Mouse (Mus musculus): ENCODE measurements at regions not wholly inside any gene's neighbourhood (a gene's known extent, or its start where the extent isn't known, plus 50 kb on each side); places are given as distances from the start of the nearest gene placed in this dataset.

- Histone ChIP-seq H3K4me1 (ENCODE audit: control insufficient read depth, insufficient read depth, low read length) (peaks cover 13% of the 10 kb centered on the region), H3K27ac (ENCODE audit: insufficient read depth, low read depth, low read length) (no peak overlapping the region), H3K4me3 (ENCODE audit: insufficient read depth, low read length) (no peak overlapping the region)
- no peak for TF ChIP-seq POLR2A (IDR thresholded peaks at IDR 0.05; ENCODE audit: borderline replicate concordance, low read depth, low read length)
- TF ChIP-seq CTCF (IDR thresholded peaks at IDR 0.05; ENCODE audit: low read depth, low read length): peak; percentile 91
These were observed 51.2 kb upstream of the Tmem72 start for GRCm38 (mm10) chr6:116767738-116768522.

- TF ChIP-seq POLR2A (IDR thresholded peaks at IDR 0.05; ENCODE audit: borderline replicate concordance, low read depth, low read length) (no peak), CTCF (IDR thresholded peaks at IDR 0.05; ENCODE audit: low read depth, low read length) (peak; percentile 51; the same call in 1 of the 2 replicates)
- H3K4me1 ChIP-seq (ENCODE audit: control insufficient read depth, insufficient read depth, low read length): no peaks in the 10 kb centered on the region
- no peak overlapping the region for H3K4me3 ChIP-seq (ENCODE audit: insufficient read depth, low read length)
- H3K27ac ChIP-seq (ENCODE audit: insufficient read depth, low read depth, low read length): no peak overlapping the region
These were observed 58.4 kb upstream of the Tmem72 start for GRCm38 (mm10) chr6:116774954-116775675.

GRCm38 (mm10) chr6:116786553-116787335 is 70.0 kb upstream of the Tmem72 start:
- TF ChIP-seq CTCF (IDR thresholded peaks at IDR 0.05; ENCODE audit: low read depth, low read length): no peak
- no peak for TF ChIP-seq POLR2A (IDR thresholded peaks at IDR 0.05; ENCODE audit: borderline replicate concordance, low read depth, low read length)
- Histone ChIP-seq H3K27ac (ENCODE audit: insufficient read depth, low read depth, low read length) (no peak overlapping the region), H3K4me1 (ENCODE audit: control insufficient read depth, insufficient read depth, low read length) (no peaks in the 10 kb centered on the region), H3K4me3 (ENCODE audit: insufficient read depth, low read length) (no peak overlapping the region)

GRCm38 (mm10) chr6:116793321-116793960 is 76.7 kb upstream of the Tmem72 start:
- no peak for TF ChIP-seq CTCF (IDR thresholded peaks at IDR 0.05; ENCODE audit: low read depth, low read length)
- Histone ChIP-seq H3K4me1 (ENCODE audit: control insufficient read depth, insufficient read depth, low read length) (no peaks in the 10 kb centered on the region), H3K4me3 (ENCODE audit: insufficient read depth, low read length) (no peak overlapping the region), H3K27ac (ENCODE audit: insufficient read depth, low read depth, low read length) (no peak overlapping the region)

DNA sequence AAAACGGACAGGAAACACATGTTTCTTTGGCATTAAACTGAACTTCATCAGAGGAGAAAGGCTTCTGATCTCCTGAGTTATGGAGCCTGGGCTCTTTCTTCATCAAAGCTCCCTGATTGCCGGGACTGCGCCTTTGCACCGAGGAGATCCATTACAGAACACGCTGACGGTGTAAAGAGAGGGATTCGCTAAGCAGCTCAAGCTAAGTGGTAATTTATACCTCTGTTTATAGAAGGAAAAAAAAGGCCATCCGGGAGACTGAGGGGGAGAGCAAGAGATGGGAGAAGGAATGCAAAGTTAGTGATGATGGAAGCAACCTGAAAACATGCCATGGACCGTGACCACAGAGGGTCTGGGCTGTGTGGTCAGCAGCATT is 77.2 kb upstream of the Tmem72 start:
- Histone ChIP-seq H3K4me1 (ENCODE audit: control insufficient read depth, insufficient read depth, low read length) (no peaks in the 10 kb centered on the region), H3K27ac (ENCODE audit: insufficient read depth, low read depth, low read length) (no peak overlapping the region), H3K4me3 (ENCODE audit: insufficient read depth, low read length) (no peak overlapping the region)
- TF ChIP-seq POLR2A (IDR thresholded peaks at IDR 0.05; ENCODE audit: borderline replicate concordance, low read depth, low read length) (no peak), CTCF (IDR thresholded peaks at IDR 0.05; ENCODE audit: low read depth, low read length) (no peak)

GRCm38 (mm10) chr6:116821215-116821912 is 104.7 kb upstream of the Tmem72 start:
- no peak overlapping the region for H3K4me3 ChIP-seq (ENCODE audit: insufficient read depth, low read length)
- no peak for TF ChIP-seq POLR2A (IDR thresholded peaks at IDR 0.05; ENCODE audit: borderline replicate concordance, low read depth, low read length)
- no peak for TF ChIP-seq CTCF (IDR thresholded peaks at IDR 0.05; ENCODE audit: low read depth, low read length)
- H3K4me1 ChIP-seq (ENCODE audit: control insufficient read depth, insufficient read depth, low read length): no peaks in the 10 kb centered on the region
- no peak overlapping the region for H3K27ac ChIP-seq (ENCODE audit: insufficient read depth, low read depth, low read length)

GRCm38 (mm10) chr6:116822605-116823004 is 105.9 kb upstream of the Tmem72 start:
- no peak for TF ChIP-seq CTCF (IDR thresholded peaks at IDR 0.05; ENCODE audit: low read depth, low read length)
- TF ChIP-seq POLR2A (IDR thresholded peaks at IDR 0.05; ENCODE audit: borderline replicate concordance, low read depth, low read length): no peak
- Histone ChIP-seq H3K27ac (ENCODE audit: insufficient read depth, low read depth, low read length) (no peak overlapping the region), H3K4me3 (ENCODE audit: insufficient read depth, low read length) (no peak overlapping the region), H3K4me1 (ENCODE audit: control insufficient read depth, insufficient read depth, low read length) (no peaks in the 10 kb centered on the region)

GRCm38 (mm10) chr6:116825628-116826027 is 108.9 kb upstream of the Tmem72 start:
- TF ChIP-seq CTCF (IDR thresholded peaks at IDR 0.05; ENCODE audit: low read depth, low read length) (no peak), POLR2A (IDR thresholded peaks at IDR 0.05; ENCODE audit: borderline replicate concordance, low read depth, low read length) (no peak)
- Histone ChIP-seq H3K4me3 (ENCODE audit: insufficient read depth, low read length) (no peak overlapping the region), H3K4me1 (ENCODE audit: control insufficient read depth, insufficient read depth, low read length) (no peaks in the 10 kb centered on the region), H3K27ac (ENCODE audit: insufficient read depth, low read depth, low read length) (no peak overlapping the region)

GRCm38 (mm10) chr6:116829341-116829740 is 112.6 kb upstream of the Tmem72 start:
- Histone ChIP-seq H3K27ac (ENCODE audit: insufficient read depth, low read depth, low read length) (no peak overlapping the region), H3K4me3 (ENCODE audit: insufficient read depth, low read length) (no peak overlapping the region), H3K4me1 (ENCODE audit: control insufficient read depth, insufficient read depth, low read length) (no peaks in the 10 kb centered on the region)
- TF ChIP-seq CTCF (IDR thresholded peaks at IDR 0.05; ENCODE audit: low read depth, low read length) (no peak), POLR2A (IDR thresholded peaks at IDR 0.05; ENCODE audit: borderline replicate concordance, low read depth, low read length) (no peak)

Data from bone marrow macrophage, adult 2 months (primary cell).